Mouse (Mus musculus): ENCODE results near the gene Ing5. TPM values are rescaled to one million over a fixed set of nuclear protein-coding genes. Genes with fewer than 3 reads are reported as not detected.
"Not testable (repeated sequence)": the region's sequence is repeated elsewhere in the genome, so short reads cannot be mapped to it uniquely, and the experiment has no call there.

Ing5 gene
- total RNA-seq, 2 experiments from 2014 or later = 10.3 to 15.8 TPM

DNA sequence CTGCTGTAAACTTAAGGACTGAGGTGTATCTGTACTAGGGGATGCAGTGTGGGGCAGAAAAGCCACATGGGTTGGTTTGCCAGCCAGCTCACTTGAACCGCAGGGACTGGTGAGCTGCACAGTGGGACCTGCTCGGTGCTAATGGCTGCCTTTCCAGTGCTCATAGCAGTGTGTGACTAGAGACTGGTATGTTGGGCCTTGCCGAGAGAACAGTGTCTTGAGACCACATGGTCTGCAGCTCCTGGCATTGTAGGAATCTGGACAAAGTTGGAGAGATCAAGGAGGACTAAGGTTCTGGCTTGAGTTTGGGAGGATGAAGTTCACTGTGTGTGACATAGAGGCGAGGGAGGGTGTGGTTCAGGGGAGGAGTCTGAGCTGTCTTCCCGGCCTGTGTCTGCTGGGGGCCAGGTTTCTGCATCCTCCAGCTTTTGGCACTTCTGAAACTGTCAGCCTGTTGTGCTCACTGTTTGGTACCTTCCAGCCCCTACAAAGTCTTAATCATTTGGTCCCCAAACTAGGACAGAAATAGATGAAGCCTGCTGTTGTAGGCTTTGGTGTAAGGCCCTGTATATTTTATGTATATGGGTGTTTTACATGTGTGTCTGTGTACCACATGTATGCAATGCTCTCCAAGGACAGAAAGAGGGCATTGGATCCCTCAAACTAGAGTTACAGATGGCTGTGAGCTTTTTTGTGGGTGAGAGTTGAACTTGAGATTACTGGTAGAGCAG lies 1.6 kb downstream of the Ing5 start:
- intact Hi-C loops (cut with DNase I) = loop anchor here (2.0 to 10.0 kb wide), 2 partner anchors 17 to 291 kb away; partner anchors contain the start of gene Farp2
- DNase-seq = no peak

DNA sequence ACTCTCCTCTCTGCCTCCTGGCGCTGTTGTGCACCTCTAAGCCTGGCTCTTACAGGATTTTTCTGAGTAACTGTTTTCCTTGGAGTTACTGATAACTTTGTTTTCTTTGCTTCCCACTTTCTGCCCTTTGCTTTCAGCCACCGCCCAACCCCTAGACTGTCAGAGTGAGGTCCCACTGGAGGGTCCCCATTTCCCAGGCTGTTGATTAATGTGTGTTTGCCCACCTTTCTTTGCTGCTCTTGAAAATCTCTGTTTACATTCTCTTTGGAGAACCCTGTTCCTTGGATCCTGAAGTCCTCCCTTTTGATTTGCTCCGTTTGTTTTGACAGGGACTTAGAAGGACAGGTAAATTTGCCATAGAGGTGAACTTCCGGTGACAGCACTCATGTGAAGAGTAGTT lies 5.1 kb downstream of the Ing5 start:
- DNase-seq = no peak
- intact Hi-C loops (cut with DNase I) = loop anchor here (10.0 kb wide), 1 partner anchor 294 kb away; the partner anchor contains the start of gene Farp2

DNA sequence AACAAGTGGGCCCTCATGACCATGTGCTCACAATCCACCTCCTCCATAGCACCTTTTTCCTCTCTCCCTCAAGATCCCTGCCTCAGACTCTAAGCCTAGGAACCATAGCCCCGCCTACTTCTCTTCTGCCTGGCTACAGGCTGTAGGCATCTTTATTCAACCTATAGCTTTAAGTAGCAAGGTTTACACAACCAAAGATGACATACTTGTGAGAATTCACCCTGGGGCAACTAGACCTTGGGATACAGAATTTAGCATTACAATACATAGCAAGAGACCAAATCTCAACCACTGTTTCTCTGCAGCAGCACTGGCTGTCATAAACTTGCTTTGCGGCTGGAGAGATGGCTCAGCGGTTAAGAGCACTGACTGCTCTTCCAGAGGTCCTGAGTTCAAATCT lies 6.2 kb downstream of the Ing5 start:
- no peak for DNase-seq
- intact Hi-C loops (cut with DNase I) = no loop called here

DNA sequence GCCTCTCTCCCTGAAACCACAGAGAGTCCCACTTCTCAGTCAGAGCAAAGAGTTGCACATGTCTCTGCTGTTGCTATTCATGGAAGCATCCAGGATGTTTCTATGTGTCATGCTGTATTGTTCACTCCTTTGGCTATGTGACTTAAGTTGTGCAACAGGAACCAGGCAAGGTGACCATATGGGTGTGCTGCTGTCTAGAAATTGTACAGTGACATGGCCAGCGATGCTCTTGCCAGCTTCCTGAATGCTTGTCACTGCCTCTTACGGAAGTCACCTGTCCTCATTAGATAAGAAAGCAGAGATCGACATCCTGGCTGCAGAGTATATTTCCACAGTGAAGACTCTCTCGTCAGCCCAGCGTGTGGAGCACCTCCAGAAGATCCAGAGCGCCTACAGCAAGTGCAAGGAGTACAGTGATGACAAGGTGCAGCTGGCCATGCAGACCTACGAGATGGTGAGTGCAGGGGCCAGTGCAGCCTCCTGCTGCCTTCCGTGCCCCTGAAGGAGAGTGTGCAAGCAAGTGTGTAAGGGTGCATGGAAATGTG lies 7.8 kb downstream of the Ing5 start:
- intact Hi-C loops (cut with DNase I) = no loop called here
- DNase-seq = no peak

DNA sequence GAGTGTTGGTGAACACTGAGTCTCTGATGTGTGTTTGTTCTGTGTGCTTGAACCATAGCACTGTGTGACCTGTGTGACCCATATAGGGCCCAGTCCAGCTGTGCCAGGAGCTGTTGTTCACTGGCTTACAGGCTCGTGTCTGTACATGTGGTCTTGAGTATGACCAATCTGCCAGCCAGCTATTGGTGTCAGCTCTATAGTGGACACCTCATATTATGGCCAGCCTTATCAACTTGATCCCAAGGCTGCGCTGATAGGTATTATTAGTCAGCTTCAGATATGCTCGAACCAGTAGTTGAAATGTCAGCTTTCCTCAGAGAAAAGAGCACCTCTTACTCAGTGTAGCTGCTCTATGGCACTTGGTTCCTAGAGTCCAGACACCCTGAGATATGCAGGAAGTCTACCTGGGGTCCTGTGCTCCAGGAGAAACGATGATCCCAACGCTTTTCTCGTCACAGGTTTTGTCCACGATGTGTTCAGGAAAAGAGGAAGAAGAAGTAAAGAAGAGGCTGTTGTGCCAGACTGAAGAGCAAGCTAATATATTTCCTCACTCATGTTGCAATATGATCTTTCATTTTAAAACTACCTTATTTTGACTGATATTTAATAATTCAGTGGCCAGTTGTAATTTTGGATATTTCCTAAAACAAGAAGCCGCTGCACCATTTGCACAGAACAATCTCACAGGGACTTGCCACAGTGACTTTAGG lies 14.2 kb downstream of the Ing5 start:
- intact Hi-C loops (cut with DNase I) = no loop called here
- DNase-seq = no peak

DNA sequence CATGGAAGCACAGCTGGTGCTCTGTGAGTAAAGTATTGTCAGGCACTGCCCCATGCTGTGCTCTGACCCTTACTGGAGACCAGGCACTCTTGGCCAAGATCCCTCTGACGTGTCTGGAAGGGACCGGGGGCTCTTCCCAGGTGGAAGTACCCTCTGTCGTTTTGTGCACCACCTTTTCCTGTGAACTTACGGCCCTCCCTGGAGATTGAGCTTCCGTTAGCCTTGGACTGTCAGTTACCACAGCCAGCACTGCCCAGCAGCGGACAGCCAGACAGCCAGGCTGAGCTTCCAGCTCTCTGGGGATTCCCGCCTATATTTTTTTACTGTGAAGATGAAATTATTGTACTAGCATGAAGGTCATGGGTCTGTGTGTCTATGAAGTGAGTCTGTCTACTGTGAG lies 15.0 kb downstream of the Ing5 start:
- no peak for DNase-seq
- intact Hi-C loops (cut with DNase I) = no loop called here

DNA sequence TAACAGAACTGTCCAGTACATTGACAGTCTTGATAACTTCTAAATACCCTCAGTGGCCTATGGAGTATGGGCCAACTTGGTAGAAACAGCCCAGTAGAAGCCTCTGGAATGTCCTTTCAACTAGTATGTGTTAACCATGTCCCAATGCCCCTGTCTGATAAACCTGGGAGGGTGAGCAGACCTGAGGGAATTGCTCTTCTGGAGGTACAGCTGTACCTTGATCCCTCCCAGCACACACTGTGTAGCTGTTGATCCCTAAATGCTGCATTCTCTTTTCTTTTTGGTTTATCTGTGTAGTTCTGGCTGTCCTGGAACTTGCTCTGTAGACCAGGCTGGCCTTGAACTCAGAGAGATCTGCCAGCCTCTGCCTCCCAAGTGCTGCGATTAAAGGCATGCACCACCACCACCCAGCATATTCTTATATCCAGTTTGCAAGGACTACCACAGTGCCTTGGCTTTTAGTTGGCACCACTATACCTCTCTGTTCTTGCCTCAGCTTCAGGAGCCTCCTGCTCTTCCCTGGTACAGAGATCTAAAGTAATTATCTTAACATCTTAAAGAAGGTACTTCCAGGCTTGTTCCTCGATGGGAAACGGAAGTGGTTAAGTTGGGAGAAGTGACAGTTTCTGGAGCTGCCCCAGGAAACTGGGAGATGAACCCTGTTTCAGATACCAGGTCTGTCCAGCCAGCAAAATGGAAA lies 20.2 kb downstream of the Ing5 start:
- DNase-seq = no peak
- intact Hi-C loops (cut with DNase I) = loop anchor here (2.0 kb wide), 1 partner anchor 19 kb away; no protein-coding TSS in a partner anchor

DNA sequence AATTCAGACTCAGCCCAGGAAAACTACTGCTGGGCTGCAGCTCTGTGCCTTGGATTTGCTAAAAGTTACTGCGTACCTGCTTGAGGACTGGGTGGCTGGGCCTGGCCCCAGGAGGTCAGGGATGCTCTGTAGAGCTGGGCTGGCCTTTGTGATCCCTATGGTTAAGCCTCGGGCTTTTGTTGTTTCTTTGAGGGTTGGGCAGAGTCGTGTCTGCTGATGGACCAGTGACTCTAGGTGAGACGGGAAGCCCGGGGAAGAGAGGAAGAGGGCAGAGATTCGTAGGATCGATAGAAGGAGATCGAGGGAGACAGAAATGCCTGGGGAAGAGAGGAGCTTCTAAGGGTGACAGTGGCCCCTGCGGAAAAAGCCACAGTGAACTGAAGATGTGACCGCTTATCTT lies 20.8 kb downstream of the Ing5 start, which contains the start of gene D2hgdh:
TSS of gene D2hgdh (plus strand) at position 301 of the 400 bp plus-strand sequence.
- intact Hi-C loops (cut with DNase I) = no loop called here
- DNase-seq = no peak

DNA sequence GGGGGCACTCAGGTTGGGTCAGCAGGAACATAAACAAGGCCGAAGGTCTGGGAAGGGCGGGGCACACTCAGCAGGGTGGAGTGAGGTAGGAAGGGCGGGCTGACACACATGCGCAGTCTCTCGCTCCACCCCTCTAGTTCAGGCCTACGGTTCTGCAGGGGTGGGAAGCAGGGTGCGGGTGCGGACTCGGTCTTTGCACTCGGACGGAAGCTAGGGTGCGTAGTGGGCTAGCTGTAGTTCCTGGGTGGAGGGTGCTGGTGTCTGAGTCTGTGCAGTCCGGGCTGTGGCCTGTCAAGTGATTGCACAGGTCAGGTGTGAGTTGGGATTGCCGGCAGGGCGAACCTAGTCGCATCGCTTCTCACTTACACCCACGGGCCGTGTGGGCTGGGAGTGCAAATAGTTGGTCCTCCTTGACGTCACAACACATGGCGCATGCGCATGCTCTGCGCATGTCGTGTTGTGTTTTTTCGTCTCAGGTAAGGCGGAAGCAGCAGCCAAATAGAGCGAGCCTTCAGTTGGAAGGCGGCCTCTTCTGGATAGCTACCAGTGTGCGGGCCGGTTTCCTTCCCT lies 21.4 kb downstream of the Ing5 start:
- intact Hi-C loops (cut with DNase I) = no loop called here
- DNase-seq = peak; percentile 92 to 95

DNA sequence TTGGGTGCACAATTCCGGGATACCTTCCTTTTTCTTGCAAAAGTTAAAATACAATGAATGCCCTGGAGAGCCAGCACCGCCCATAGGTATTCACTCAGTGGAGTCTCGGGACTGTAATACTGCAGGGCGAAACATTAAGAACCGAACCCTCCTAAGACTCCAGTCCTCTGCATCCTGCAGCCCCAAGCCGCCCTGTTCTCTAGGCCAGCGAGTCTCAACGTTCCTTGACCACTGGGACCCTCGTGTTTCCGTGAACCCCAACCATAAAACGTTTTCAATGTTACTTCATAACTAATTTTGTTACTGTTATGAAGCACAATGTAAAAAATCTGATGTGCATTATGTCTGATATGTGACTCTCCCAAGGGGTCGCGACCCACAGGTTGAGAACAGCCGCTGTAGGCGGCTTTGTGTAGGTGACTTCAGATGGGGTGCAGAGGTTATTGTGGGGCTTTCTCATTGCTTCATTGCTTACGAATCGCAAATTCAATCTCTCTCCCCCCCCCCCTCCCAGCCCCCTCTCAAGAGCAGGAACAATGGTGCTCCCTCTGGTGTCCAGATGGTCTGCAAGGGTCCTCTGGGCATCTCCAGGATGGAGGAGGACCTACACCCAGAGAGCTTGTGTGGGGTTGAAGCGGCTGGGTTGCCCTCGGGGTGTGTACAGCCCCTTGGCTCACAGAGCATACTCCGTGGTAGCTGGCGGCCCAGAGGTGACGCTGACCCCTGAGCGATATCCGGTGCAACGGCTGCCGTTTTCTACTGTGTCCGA lies 22.2 kb downstream of the Ing5 start:
- intact Hi-C loops (cut with DNase I) = no loop called here

DNA sequence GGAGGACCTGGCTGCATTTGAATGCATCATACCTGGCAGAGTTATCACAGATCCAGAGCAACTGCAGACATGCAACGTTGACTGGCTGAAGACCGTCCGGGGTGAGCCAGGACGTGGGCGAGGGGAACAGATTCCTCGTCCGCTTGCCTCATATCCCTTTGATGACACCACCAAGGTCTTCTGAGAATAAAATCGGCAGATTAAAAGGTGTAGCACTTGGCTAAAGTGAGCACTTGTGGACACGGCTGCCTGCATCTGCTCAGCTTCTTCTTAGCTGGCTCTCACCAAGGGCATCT lies 22.7 kb downstream of the Ing5 start:
- intact Hi-C loops (cut with DNase I) = no loop called here

More for the DNA sequence above, 22.2 kb downstream of the Ing5 start:
- DNase-seq = no peak

DNA sequence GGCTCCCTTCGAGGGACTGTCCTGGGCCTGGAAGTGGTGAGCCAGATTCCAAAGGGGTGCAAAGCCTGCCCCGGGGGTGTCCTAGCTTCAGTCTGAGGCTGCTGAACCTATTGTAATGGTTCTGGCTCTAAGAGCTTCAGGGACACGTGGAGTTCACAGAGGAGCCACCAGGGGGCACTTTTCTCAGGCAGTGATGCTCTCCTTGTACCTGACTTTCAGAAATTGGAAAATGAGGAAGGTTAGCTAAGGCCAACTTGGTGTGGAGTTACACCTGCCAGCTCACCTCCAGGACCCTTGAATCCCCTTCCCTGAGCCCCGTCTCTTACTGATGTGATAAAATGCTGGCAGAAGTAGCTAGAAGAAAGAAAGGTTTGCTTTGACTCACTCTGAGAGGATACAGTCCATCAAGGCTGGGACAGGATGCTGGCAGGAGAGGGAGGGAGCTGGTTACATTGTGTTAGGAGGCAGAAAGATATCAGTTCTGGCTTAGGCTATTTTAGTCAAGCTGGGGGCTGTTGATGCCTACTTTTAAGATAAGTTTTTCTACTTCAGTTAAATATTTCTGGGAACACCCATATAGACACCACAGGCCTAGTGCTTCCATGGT lies 29.1 kb downstream of the Ing5 start:
- intact Hi-C loops (cut with DNase I) = loop anchor here (10.0 kb wide), 2 partner anchors 82 to 242 kb away; partner anchors contain the start of gene Gal3st2b
- DNase-seq = not testable (repeated sequence)

More for the DNA sequence above, 22.7 kb downstream of the Ing5 start:
- no peak for DNase-seq

DNA sequence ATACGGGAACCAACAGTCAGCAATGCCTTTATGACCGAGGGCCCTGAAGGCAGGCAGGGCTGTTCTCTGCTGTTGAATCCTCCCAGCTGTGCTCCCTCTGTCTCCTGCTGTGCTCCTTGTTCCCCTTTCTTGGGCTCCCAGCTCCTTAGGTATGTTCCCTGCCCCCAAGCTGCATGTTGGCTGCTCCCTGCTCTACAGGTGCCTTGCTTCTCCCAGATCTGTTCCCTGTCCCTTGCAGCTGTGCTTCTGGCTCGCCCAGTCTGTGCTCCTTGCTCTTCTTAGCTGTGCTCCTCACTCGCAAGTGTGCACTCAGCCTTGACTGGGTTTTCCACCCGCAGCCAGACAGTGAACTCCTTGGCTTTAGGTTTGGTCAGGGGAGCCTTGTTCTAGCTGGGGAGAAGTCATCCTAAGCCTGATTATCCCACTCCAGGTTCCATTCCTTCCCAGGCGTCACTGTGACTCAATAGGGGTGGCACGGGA lies 30.9 kb downstream of the Ing5 start:
- intact Hi-C loops (cut with DNase I) = loop anchor here (10.0 kb wide), 2 partner anchors 80 to 240 kb away; partner anchors contain the start of gene Gal3st2b
- no peak for DNase-seq

DNA sequence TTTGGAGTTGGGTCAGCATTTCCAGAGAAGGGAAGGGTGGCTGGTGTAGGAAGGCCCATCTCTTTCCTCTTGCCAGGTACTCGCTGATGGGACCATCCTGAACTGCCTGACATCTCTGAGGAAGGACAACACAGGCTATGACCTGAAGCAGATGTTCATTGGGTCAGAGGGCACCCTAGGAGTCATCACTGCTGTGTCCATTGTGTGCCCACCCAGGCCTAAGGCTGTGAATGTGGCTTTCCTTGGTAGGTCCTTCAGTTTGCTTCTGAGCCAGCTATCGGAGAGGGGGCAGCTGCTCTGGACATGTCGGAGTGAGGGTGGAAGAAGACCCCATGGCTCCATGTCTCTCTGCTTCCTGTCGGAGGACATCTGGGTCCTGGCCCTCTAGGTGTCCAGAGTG lies 31.4 kb downstream of the Ing5 start:
- no peak for DNase-seq
- intact Hi-C loops (cut with DNase I) = loop anchor here (10.0 kb wide), 2 partner anchors 80 to 240 kb away; partner anchors contain the start of gene Gal3st2b

DNA sequence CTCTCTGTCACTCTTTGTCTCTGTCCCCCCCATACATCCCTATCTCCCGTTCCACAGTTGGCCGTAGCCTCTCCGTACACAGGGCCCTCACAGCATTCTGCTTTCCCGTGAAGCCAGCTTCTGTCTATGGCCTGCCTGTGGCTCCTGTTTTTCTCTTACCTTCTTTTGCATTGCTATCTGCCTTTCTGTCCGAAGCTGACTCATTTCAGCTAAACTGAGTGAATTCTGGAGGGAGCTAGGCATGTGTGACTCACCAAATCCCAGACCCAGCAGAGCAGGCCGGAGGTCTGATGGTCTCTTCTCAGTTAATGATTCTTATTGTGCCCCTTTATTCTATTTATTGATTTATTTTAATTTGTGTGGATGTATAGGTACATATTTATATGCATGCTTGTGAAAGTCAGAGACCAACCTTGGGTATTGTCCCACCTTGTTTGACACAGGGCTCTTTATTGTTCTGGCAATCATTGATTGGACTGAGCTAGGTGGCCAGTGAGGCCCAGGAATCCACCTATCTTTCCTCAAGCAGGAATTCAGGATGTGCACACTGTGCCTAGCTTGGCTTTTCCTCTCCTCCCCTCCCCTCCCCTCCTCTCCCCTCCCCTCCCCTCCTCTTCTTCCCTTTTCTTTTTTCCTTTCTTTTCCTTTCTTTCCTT lies 32.2 kb downstream of the Ing5 start:
- no peak for DNase-seq
- intact Hi-C loops (cut with DNase I) = loop anchor here (10.0 kb wide), 2 partner anchors 79 to 239 kb away; partner anchors contain the start of gene Gal3st2b

DNA sequence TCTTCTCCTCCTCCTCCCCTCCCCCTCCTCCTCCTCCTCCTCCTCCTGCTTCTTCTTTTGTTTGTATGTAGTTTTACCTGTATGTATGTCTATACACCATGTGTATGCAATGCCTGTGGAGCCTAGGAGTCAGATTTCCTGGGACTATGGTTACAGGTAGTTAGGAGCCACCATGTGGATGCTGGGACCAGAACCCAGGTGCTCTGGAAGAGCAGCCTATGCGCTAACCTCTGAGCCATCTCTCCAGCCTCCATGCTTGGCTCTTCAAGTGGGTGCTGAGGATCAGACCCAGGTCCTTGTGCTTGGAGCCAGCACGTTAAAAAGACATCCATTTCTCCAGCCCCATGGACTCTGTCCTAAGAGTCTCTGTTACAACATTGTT lies 32.8 kb downstream of the Ing5 start:
- intact Hi-C loops (cut with DNase I) = loop anchor here (10.0 kb wide), 2 partner anchors 78 to 238 kb away; partner anchors contain the start of gene Gal3st2b

DNA sequence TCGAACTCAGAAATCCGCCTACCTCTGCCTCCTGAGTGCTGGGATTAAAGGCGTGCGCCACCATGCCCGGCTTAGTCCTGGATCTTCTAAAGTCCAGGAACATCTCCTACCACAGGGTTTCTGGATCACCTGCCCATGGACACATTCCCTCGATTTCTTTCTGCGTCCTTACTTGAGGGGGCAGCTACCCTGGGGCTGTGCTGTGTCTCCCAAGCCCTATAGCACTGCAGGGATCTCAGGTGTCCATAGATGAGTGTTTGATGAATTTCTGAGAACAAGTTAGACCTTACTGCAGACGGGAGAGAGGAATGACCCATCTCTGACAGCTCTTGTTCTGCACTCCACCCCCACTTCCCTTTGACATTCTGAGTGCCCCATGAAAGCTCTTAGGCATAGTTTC lies 33.6 kb downstream of the Ing5 start:
- intact Hi-C loops (cut with DNase I) = loop anchor here (10.0 kb wide), 2 partner anchors 77 to 237 kb away; partner anchors contain the start of gene Gal3st2b
- no peak for DNase-seq

More for the DNA sequence above, 32.8 kb downstream of the Ing5 start:
- DNase-seq = no peak

DNA sequence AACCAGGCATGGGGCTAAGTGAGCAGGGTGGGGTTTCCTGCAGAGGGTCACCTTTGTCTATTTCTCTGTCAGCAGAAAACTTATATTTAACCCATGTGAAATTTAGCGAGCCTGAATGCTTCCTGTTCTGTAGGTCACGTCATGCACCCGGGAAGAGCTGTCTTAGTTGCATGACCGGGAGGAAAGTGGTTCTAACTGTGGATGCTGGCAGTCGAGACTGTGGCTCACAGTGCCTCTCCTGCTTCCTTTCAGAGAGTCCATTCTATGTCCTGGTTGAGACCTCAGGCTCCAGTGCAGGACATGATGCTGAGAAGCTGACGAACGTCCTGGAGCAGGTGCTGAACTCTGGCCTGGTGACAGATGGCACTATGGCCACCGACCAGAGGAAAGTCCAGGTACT lies 34.8 kb downstream of the Ing5 start:
- intact Hi-C loops (cut with DNase I) = loop anchor here (10.0 kb wide), 2 partner anchors 76 to 236 kb away; partner anchors contain the start of gene Gal3st2b
- not testable (repeated sequence) for DNase-seq
